Mouse (Mus musculus) left cerebral cortex, postnatal 25 days (tissue): ENCODE results near the gene OR5BS1P. TPM values are rescaled to one million over a fixed set of nuclear protein-coding genes. Genes with fewer than 3 reads are reported as not detected.
A peak's percentile ranks its signal among the peaks of the same experiment; 100 is the strongest.
"Not testable (repeated sequence)": the region's sequence is repeated elsewhere in the genome, so short reads cannot be mapped to it uniquely, and the experiment has no call there.

ENCODE experiments used
- DNase-seq, 2 experiments: peaks; one replicate each; pipeline ENCODE4 v3.0.0; 2022; ENCODE audit warnings: low spot score in 2 of 2, mixed read lengths in 1 of 2
- intact Hi-C: fragments of 180-260 bp; cut with DNase I; formaldehyde crosslinking; loops from one replicate; pipeline ENCODE4 v1.15.1; 2025
- total RNA-seq, 2 experiments: library from RNA; stranded (reverse); gene quantifications; 2 replicates each; pipeline ENCODE4 v1.2.3; 2021

OR5BS1P gene
- total RNA-seq, result not detected

DNA sequence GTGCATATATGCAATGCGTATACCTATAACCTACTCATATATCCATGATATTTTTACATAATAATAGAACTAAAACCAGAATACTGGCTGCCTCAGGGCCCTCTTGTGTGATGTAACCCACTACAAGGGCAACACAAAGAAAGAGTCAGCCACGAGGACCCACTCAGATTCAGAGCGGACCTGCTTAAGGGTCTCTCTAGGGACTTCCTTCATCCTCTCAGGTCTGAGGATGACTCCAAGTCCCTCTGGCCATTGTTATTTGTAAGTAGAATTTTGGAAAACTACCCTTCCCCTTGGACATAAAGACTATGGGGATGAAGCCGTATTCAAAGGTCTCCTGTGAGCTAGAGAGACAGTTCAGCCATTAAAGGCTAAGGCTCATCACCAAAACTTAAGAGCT, at the start of gene OR5BS1P:
Gene OR5BS1P, plus strand, starts transcription at position 301 of the 400 bp plus-strand sequence.
- intact Hi-C loops, result no loop called here
- no peak for DNase-seq

DNA sequence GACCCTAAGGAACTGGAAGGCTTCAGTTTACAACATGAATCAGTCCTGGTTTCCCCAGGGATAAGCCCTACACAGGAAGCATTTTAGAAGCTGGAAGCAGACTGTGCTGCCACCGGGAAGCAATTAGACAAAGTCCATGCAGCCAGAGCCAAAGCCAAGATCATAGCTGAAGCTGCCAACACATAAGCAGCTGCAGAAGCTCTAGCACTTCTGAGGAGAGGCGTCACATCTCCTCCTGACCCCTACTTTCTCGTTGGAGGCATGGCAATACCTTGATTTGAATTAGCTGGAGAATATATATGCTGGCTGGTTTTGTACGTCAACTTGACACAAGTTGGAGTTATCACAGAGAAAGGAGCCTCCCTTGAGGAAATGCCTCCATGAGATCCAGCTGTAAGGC, 48.8 kb upstream of the OR5BS1P start:
- no peak for DNase-seq
- intact Hi-C loops, result no loop called here

DNA sequence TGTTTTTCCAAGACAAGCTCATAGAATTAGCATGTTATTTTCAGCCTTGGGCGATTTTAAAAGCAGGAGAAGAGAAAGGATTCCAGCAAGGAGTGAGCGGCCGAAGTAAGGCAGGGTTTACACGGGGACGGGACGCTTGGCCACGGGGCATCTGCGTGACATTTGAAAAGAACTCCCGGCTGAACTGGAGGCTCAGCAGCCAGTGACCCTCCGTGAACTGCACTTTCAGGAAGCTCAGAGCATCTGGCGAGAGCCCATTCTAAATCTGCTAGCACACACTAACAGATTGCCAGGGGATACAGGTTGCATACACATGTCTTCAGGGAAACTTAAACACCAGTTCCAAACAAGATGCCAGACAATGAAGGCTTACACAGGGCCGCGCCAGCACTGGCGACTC, 45.4 kb upstream of the OR5BS1P start:
- intact Hi-C loops, result no loop called here
- no peak for DNase-seq

DNA sequence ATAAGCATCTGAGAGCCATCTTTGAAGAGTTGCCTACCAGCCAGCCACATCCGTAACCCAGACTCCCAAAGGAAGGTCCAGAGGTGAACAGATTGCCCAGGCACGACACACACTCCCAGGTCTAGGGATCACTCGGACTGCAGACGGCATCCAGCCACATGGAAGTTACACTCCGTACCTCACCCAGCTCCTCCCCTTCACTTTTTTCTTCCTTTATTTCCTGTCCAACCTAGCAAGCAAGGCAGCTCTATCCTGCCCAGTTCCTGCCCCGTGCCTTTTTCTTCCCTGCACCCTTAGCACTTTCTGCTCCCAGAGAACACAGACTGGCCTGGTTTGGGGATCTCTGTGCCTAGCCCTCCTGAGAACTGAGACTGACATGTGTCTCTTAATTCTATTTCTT, 44.9 kb upstream of the OR5BS1P start:
- DNase-seq, result no peak
- intact Hi-C loops, result no loop called here

DNA sequence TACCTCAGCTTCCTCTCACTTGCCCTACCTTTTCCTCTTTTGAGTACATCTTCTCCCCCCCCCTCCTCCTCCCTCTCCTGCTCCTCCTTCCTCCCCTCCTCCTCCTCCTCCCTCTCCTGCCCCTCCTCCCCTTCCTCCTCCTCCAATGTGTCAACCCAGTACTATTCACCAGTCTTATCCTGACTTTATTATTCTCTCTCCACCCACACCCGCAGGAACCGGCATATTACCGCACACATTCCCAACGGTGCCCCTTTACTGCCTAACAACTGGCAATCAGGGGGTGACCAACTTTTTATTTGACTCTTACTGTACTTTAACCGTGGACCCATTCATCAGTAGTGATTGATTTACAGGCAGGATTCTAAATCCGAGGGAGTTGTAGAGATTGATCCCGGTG, 44.5 kb upstream of the OR5BS1P start:
- DNase-seq, result no peak
- intact Hi-C loops, result no loop called here

DNA sequence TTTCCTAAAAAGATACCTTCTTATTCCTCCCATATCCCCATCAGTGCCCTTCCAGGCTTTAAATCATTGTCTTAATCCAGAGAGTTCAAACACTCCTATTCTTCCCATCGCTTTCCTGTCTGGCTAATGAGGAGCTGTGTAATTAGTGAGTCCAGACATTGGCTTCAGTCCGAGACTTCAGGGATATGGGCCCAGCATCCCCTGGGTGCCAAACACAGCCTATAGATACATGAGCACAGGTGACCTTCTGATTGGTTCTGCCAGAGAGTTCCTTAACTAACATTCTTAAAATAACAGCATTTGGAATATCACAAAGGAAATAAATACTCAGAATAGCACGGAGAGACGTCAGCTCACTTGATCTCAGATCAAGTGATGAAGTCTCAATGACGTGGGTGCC, 38.8 kb upstream of the OR5BS1P start, which contains the start of gene Olfr282:
Gene Olfr282, plus strand, starts transcription at position 301 of the 400 bp plus-strand sequence.
- DNase-seq, intact Hi-C loops: not testable (repeated sequence)

DNA sequence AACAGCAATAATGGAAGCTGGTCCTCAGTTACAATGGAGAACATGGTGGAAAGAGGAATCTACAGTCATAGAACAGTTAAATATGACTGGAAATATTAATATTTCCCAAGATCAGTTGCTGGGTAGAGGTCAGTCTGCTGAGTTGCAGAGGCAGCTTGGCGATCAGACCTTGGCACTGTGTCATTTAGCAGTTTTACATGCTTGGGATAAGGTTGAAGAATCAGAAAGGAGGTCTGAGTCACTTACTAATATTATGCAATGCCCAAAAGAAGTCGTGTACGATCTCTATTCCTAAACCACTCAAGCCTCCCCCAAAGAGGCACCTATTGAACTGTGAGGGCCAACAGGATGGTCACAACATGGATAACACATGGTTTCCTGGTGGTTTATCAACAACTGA, 25.1 kb upstream of the OR5BS1P start:
- intact Hi-C loops, result no loop called here

DNA sequence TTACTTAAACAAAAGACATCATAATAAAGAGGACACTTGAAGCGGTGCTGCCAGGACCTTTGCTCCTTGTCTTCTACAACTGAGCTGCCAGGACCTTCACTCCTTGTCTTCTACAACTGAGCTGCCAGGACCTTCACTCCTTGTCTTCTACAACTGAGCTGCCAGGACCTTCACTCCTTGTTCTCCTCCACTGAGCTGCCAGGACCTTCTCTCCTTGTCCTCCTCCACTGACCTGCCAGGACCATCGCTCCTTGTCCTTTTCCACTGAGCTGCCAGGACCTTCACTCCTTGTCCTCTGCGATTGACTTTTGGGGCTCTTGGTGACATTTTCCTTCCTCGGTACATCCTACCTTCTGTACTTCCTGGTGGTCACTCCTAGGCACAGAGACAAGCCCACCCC, 21.2 kb upstream of the OR5BS1P start:
- DNase-seq, result no peak
- intact Hi-C loops, result no loop called here

More for the DNA sequence above, 25.1 kb upstream of the OR5BS1P start:
- no peak for DNase-seq

DNA sequence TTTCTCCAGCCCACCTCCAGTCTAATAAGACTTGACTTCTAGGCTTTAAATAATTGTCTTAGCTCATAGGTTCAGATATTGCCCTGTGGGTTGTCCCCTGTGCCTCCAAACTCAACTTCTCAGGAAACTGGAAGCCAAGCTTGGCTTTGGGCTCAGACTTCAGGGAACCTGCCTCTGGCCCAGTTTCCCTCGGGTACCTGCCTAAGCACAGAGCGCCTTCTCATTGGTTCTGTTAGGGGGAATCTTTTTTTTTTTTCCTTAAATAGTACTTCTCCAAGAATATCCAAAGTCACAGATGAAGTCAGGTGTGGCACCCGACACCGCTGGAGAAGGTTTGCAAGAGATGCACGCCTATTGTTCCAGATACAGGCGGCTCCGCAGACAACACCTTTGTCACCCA, 17.4 kb upstream of the OR5BS1P start, which contains the start of gene Olfr281:
Gene Olfr281, plus strand, starts transcription at position 301 of the 400 bp plus-strand sequence.
- intact Hi-C loops, result no loop called here
- DNase-seq, result no peak

DNA sequence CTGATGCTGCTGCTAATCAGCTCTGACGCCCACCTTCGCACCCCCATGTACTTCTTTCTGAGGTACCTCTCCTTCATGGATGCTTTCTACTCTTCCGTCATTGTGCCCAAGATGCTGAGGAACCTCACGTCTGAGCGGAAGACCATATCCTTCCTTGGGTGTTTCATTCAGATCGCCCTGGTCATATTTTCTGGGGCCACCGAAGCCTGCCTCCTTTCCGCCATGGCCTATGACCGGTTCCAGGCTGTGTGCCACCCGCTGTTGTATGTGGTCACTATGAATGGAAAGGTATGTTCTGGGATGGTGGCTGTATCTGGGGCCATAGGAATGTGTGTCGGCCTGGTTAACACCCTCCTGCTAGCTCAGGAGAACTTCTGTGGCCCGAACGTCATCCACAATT, 1.8 kb downstream of the OR5BS1P start:
- DNase-seq, result no peak
- intact Hi-C loops, result no loop called here

DNA sequence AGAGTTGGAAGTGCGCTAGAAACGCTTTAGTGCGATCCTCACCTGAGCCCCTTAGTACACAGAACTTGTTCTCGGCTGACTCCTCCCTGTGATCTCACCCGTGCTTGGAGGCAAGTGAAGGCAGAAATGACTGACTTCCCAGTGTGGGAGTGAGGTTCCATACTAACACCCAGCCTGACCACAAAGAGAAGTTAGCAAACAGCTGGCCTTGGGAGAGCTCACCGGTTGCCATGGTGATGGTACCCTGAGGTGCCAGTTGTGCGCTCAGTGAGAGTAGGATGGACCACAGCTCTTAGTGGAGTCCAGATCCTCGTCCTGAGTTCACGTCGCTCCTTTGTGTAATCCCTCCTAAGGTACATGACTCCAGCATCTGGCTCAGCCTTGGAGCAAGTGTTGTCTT, 5.3 kb downstream of the OR5BS1P start:
- intact Hi-C loops, result no loop called here
- no peak for DNase-seq

DNA sequence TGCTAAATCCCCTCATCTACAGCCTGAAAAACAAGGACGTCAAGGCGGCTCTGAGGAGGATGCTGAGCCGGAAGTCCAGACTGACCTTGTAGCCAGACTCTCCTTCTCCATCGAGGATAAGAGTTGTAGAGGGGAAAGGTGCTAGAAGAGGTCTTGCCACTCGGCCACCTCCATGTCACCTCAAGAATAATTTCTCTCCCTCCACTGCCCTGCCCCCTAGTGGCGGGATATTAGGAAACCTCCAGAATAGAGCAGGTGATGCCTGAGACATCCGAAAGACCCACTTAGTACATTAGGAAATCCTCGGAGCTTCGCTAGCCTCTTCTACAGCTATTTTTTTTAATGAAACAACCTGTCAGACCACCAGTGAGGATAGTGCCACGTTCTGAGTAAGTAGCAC, 5.7 kb downstream of the OR5BS1P start:
- peak in 1 of 2 experiments; percentile 29 for DNase-seq
- intact Hi-C loops, result no loop called here

DNA sequence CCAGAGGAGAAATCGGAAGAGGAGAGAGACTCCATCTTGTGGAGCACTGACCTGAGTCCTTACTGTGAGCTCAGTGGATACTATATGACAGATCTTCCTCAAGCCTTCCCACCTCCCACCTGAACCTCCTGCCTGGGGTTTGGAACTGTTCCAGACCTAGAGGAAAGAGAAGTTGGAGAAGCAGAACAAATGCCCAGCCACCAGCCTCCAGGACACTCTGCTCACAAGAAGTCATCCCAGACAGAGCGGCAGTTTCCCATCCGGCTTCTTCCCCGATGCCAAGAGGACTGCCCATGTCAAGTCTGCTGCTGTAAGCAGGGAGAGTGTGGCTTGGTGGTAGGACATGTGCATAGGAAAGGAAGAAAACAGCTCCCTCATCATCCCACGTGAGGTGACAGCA, 6.6 kb downstream of the OR5BS1P start:
- intact Hi-C loops, result no loop called here
- no peak for DNase-seq

DNA sequence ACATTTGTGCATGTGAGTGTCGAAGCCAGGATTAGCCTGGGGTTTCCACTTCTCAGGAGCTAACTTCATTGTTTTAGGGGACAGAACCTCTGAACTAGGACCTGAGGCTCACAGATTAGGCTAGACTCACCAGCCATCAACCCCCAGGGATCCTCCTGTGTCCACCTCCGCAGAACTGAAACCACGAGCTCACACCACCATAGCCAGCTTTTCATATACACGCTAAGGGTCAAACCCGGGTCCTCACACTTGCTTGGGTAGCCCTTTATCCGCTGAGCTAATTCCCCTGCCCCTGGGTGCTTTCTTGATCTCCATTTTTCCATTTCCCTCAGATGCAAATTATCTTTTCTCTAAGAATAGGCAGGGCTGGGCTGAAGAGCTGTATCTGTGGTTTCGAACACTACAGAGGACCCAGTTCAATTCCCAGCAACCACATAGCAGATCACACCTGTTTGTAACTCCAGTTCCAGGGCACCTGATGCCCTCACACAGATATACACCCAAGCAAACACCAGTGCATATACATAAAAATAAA, 9.9 kb downstream of the OR5BS1P start:
- intact Hi-C loops, result no loop called here
- DNase-seq, result no peak

DNA sequence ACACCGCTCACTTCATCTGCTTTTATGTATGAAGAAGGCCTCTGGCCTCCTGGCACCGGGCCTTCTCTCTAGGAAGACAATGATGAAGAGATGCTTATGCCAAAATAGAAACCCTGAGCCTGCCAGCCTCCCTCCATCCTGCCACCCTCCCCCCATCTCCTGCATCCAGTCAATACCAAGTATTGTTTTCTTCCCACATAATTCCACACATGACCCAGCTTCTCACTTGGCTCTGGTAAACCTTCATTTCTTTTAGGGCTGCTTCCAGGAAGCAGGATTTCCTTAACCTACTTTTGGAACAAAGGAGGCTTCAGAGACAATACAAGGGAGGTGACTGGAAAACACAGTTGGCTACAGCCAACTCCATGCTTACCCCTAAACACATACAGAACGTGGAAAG, 13.0 kb downstream of the OR5BS1P start, which contains the start of gene Lalba:
Gene Lalba, minus strand, starts transcription at position 21 of the 400 bp plus-strand sequence.
- no peak for DNase-seq
- intact Hi-C loops, result no loop called here

DNA sequence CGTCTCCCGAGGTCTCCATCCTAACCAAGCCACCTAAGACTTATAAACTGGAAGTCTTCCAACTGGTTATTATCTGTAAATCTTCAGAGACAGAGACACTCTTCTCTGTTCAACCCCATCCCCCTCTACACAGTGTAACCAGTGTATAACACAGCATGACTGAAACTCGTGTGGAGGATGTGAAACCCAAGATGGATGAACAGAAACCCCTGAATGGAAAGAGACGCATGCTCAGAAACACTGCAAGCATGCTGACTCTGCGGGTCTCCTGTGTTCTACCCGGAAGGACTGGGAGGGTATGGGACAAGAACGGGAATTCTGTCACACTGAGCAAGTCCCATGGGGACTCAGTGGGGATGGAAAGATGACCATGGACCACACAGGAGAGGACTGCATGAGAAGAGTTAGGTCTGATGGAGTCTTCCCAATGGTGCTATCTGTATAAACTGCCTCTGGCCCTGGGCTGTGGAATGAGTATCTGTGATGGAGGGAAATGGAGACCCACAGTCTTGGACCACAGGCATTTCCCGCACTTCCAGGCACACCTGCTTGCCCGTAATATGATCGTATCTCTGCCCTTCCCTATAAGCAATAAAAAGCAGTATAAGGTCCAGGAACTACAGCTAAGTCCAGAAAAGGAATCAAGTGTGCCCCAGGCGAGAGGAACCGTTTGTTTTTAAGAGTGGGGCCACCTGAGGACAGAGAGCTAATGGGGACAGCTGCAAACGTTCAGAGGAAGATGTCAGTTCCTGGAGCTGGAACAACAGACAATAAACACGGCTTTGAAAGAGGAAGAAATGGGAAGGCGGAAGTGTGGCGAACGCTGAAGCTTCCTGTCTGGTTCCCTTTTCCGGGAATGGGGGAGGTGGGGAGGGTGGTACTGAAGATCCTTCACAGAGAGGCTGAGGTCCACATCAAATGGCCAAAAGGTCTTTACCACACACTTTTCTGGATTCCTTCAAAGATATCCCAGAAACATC, 14.5 kb downstream of the OR5BS1P start:
- intact Hi-C loops, result no loop called here
- DNase-seq, result no peak

DNA sequence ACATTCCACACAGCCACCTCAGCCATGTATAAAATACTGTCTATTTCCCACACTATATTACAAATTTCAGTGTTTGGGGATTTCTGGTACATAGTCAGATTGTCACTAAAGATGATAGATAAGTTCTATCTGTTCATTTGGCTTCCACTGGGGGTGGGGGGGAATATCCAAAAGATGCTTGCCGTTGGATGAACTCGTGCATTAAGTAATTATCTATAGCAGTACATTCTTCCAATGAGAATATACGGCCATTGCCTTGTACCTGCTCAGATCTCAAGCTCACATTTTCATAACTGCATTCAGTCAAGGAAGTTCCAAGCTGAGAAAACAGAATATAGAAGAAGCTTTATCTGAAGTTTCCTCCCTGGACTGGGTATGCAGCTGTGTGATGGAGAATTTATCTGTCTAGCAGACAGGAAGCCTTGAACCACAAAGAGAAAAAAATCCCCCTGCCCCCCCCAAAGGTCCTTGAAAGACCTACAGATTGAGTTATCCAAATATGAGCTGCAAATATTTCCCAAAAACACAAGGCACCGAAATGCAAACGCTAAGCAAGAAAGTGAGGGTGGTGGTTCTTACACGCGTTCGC, 16.8 kb downstream of the OR5BS1P start:
- DNase-seq, result no peak
- intact Hi-C loops, result no loop called here

DNA sequence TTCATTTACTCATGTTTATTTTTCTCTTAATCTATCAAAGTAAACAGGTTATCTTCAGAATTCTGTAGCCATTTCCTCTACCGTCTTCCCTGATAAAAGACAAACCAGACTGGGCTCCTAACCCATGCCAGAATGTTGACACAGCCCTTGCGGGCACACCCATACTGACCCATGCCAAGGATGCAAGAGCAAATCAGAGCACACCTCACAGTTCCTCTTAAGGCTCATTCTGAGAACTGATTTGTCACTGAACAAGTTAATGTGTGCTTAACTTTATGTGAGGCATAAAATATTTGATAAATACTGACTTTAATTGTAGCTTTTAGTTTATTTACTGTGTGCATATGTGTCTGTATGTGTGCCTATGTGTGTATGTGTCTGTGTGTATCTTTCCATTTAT, 21.6 kb downstream of the OR5BS1P start:
- intact Hi-C loops, result no loop called here
- DNase-seq, result no peak

DNA sequence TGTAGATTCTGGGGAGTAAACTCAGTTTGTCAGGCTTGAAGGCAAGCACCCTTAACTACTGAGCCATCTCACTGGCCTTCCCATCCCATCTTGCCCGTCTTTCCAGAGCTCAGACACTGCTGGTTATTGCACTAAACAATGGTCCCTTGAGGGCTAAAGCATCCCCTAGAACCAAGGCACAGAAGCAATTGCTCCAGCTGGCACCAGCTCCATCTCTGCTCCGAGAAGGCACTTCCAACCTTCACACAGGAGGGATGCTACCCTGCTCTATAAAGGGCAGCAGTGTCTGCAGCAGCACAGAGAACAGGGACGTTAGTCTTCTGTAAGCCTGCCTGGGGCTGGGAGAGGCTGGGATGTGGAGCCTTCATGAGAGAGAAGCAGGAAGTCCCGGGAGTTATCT, 22.4 kb downstream of the OR5BS1P start, which contains the start of gene Olfr279:
Gene Olfr279, plus strand, starts transcription at position 301 of the 400 bp plus-strand sequence.
- intact Hi-C loops, result no loop called here
- DNase-seq, result no peak

DNA sequence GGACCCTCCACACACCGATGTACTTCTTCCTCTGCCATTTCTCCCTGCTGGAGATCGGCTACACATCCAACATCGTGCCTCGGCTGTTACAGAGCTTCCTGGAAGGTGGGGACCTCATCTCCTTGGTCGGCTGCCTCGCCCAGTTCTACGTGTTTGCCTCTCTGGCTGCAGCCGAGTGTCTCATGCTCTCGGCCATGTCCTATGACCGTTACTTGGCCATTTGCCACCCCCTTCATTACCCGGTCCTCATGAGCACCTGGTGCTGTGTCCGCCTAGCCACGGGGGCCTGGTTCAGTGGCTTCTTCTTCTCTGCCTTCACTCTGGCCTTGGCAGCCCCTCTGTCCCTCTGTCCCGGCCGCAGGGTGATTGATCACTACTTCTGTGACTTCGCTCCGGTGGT, 27.9 kb downstream of the OR5BS1P start:
- DNase-seq, result no peak
- intact Hi-C loops, result no loop called here
